Mouse (Mus musculus): ENCODE measurements around the gene Neurog2. TPM values are rescaled to one million over a fixed set of nuclear protein-coding genes. Genes with fewer than 3 reads are reported as not detected.

The Neurog2 gene
- polyA plus RNA-seq, 1 experiment from 2014 or later: 49.6 TPM

GRCm38 (mm10) chr3:127630735-127631372 lies 2.1 kb upstream of the Neurog2 start:
- Histone ChIP-seq H3K9me3 (no peaks in the 10 kb centered on the region), H3K27ac (no peak overlapping the region), H3K4me3 (no peak overlapping the region), H3K4me1 (peaks cover 38% of the 10 kb centered on the region), H3K36me3 (no peaks in the 10 kb centered on the region), H3K27me3 (replicated peaks) (peaks cover 75% of the 10 kb centered on the region), H3K9ac (no peak overlapping the region), H3K4me2 (replicated peaks) (peak overlapping the region; percentile 85)
- ATAC-seq (ENCODE audit: low FRiP score, low read depth): no peak
- WGBS: 2% methylated on average over 17 of the region's 17 CpGs

GRCm38 (mm10) chr3:127631582-127631981 lies 1.4 kb upstream of the Neurog2 start:
- H3K36me3 ChIP-seq: no peaks in the 10 kb centered on the region
- no peaks in the 10 kb centered on the region for H3K9me3 ChIP-seq
- peak overlapping the region; percentile 85 for H3K4me2 ChIP-seq (replicated peaks)
- WGBS: under 1% methylated on average over 10 of the region's 10 CpGs
- peaks cover 36% of the 10 kb centered on the region for H3K4me1 ChIP-seq
- no peak for ATAC-seq (ENCODE audit: low FRiP score, low read depth)
- H3K27me3 ChIP-seq (replicated peaks): peaks cover 74% of the 10 kb centered on the region
- no peak overlapping the region for H3K9ac ChIP-seq
- H3K27ac ChIP-seq: no peak overlapping the region
- no peak overlapping the region for H3K4me3 ChIP-seq

- Histone ChIP-seq H3K9ac (peak overlapping the region; percentile 67; the same call in 1 of the 2 replicates), H3K4me3 (peak overlapping the region; percentile 54), H3K27me3 (replicated peaks) (peaks cover 74% of the 10 kb centered on the region), H3K36me3 (no peaks in the 10 kb centered on the region), H3K9me3 (no peaks in the 10 kb centered on the region), H3K27ac (no peak overlapping the region; the same call in 1 of the 2 replicates), H3K4me1 (peaks cover 33% of the 10 kb centered on the region), H3K4me2 (replicated peaks) (peak overlapping the region; percentile 85)
- peak; percentile 80 for ATAC-seq (ENCODE audit: low FRiP score, low read depth)
- under 1% methylated on average over 31 of the region's 32 CpGs for WGBS
These were observed 404 bp upstream of the Neurog2 start for GRCm38 (mm10) chr3:127632531-127632930.

- H3K9ac ChIP-seq: peak overlapping the region; percentile 67
- H3K36me3 ChIP-seq: no peaks in the 10 kb centered on the region
- H3K4me3 ChIP-seq: peak overlapping the region; percentile 54
- ATAC-seq (ENCODE audit: low FRiP score, low read depth): peak; percentile 71
- H3K4me1 ChIP-seq: peaks cover 21% of the 10 kb centered on the region; the same call in 1 of the 2 replicates
- H3K27me3 ChIP-seq (replicated peaks): peaks cover 72% of the 10 kb centered on the region
- WGBS: under 1% methylated on average over 58 of the region's 58 CpGs
- peak overlapping the region; percentile 85 for H3K4me2 ChIP-seq (replicated peaks)
- H3K9me3 ChIP-seq: no peaks in the 10 kb centered on the region
- H3K27ac ChIP-seq: peak overlapping the region; percentile 57
These were observed 1.4 kb downstream of the Neurog2 start for GRCm38 (mm10) chr3:127634101-127634983.

- Histone ChIP-seq H3K4me2 (replicated peaks) (peak overlapping the region; percentile 85), H3K36me3 (no peaks in the 10 kb centered on the region), H3K9me3 (no peaks in the 10 kb centered on the region), H3K27ac (no peak overlapping the region), H3K9ac (no peak overlapping the region), H3K4me3 (peak overlapping the region; percentile 54; the same call in 1 of the 2 replicates), H3K4me1 (peaks cover 23% of the 10 kb centered on the region), H3K27me3 (replicated peaks) (peaks cover 67% of the 10 kb centered on the region)
- no peak for ATAC-seq (ENCODE audit: low FRiP score, low read depth)
- 2% methylated on average over 3 of the region's 3 CpGs for WGBS
These were observed 2.0 kb downstream of the Neurog2 start for GRCm38 (mm10) chr3:127634984-127635349.

- peaks cover 68% of the 10 kb centered on the region for H3K27me3 ChIP-seq (replicated peaks)
- no peak overlapping the region for H3K9ac ChIP-seq
- H3K27ac ChIP-seq: no peak overlapping the region
- peak; percentile 87 for ATAC-seq (ENCODE audit: low FRiP score, low read depth)
- peak overlapping the region; percentile 51 for H3K4me2 ChIP-seq (replicated peaks)
- WGBS: under 1% methylated on average over 36 of the region's 36 CpGs
- no peak overlapping the region for H3K4me3 ChIP-seq
- H3K36me3 ChIP-seq: no peaks in the 10 kb centered on the region
- no peaks in the 10 kb centered on the region for H3K9me3 ChIP-seq
- peaks cover 22% of the 10 kb centered on the region for H3K4me1 ChIP-seq
These were observed 7.2 kb downstream of the Neurog2 start for GRCm38 (mm10) chr3:127639875-127640761.

- Histone ChIP-seq H3K27ac (no peak overlapping the region), H3K27me3 (replicated peaks) (peaks cover 74% of the 10 kb centered on the region), H3K4me3 (no peak overlapping the region), H3K9ac (no peak overlapping the region), H3K4me2 (replicated peaks) (peak overlapping the region; percentile 51), H3K9me3 (no peaks in the 10 kb centered on the region), H3K4me1 (peaks cover 22% of the 10 kb centered on the region), H3K36me3 (no peaks in the 10 kb centered on the region)
- ATAC-seq (ENCODE audit: low FRiP score, low read depth): peak; percentile 33; the same call in 1 of the 2 replicates
- WGBS: 2% methylated on average over 37 of the region's 37 CpGs
These were observed 8.1 kb downstream of the Neurog2 start for GRCm38 (mm10) chr3:127640762-127641700.

GRCm38 (mm10) chr3:127642211-127642610 lies 9.3 kb downstream of the Neurog2 start:
- under 1% methylated on average over 5 of the region's 5 CpGs for WGBS
- no peak overlapping the region for H3K27ac ChIP-seq
- H3K4me1 ChIP-seq: peaks cover 25% of the 10 kb centered on the region
- ATAC-seq (ENCODE audit: low FRiP score, low read depth): no peak
- no peaks in the 10 kb centered on the region for H3K36me3 ChIP-seq
- peaks cover 78% of the 10 kb centered on the region for H3K27me3 ChIP-seq (replicated peaks)
- no peaks in the 10 kb centered on the region for H3K9me3 ChIP-seq
- no peak overlapping the region for H3K4me3 ChIP-seq
- peak overlapping the region; percentile 15; the same call in 1 of the 2 replicates for H3K4me2 ChIP-seq (replicated peaks)
- H3K9ac ChIP-seq: no peak overlapping the region

- no peaks in the 10 kb centered on the region for H3K9me3 ChIP-seq
- H3K4me2 ChIP-seq (replicated peaks): no peak overlapping the region
- no peak overlapping the region for H3K9ac ChIP-seq
- no peak for ATAC-seq (ENCODE audit: low FRiP score, low read depth)
- H3K36me3 ChIP-seq: no peaks in the 10 kb centered on the region
- peaks cover 10% of the 10 kb centered on the region for H3K4me1 ChIP-seq
- H3K4me3 ChIP-seq: no peak overlapping the region
- WGBS: 47% methylated on average over 18 of the region's 18 CpGs
- peaks cover 47% of the 10 kb centered on the region for H3K27me3 ChIP-seq (replicated peaks)
- no peak overlapping the region for H3K27ac ChIP-seq
These were observed 13.4 kb downstream of the Neurog2 start for GRCm38 (mm10) chr3:127646156-127646825.

- Histone ChIP-seq H3K4me1 (no peaks in the 10 kb centered on the region), H3K4me3 (no peak overlapping the region), H3K27ac (no peak overlapping the region), H3K27me3 (replicated peaks) (peaks cover 1% of the 10 kb centered on the region; the same call in 1 of the 2 replicates), H3K9me3 (no peaks in the 10 kb centered on the region), H3K9ac (no peak overlapping the region), H3K4me2 (replicated peaks) (no peak overlapping the region), H3K36me3 (no peaks in the 10 kb centered on the region)
- 62% methylated on average over 7 of the region's 7 CpGs for WGBS
- no peak for ATAC-seq (ENCODE audit: low FRiP score, low read depth)
These were observed 19.1 kb downstream of the Neurog2 start for GRCm38 (mm10) chr3:127651742-127652653.
